Mouse (Mus musculus) cerebellum, adult 18-20 months (tissue): Measurements from ENCODE around the gene Pir.

Experiments
- DNase-seq, 2 experiments: peaks; one replicate each; pipeline ENCODE4 v3.0.0; 2021

The Pir gene

GRCm38 (mm10) chrX:164269285-164269761 lies at the start of gene Pir:
Gene Pir (plus strand): TSS chrX:164269371.
- peak; percentile 3 to 14 for DNase-seq

- peak in 1 of 2 experiments; percentile 2 for DNase-seq
Observed at GRCm38 (mm10) chrX:164221989-164222388, 47.2 kb upstream of the Pir start.

- no peak for DNase-seq
Observed at GRCm38 (mm10) chrX:164233380-164233779, 35.8 kb upstream of the Pir start.

GRCm38 (mm10) chrX:164245714-164246113 lies 23.5 kb upstream of the Pir start:
- DNase-seq: no peak

GRCm38 (mm10) chrX:164246722-164247121 lies 22.4 kb upstream of the Pir start:
- DNase-seq: no peak

GRCm38 (mm10) chrX:164256527-164256926 lies 12.6 kb upstream of the Pir start:
- DNase-seq: no peak

GRCm38 (mm10) chrX:164258057-164258456 lies 11.1 kb upstream of the Pir start, which contains the start of gene Bmx:
Gene Bmx (minus strand): TSS chrX:164258193.
- no peak for DNase-seq

- DNase-seq: no peak
Observed at GRCm38 (mm10) chrX:164258662-164259061, 10.5 kb upstream of the Pir start.

GRCm38 (mm10) chrX:164262286-164262685 lies 6.9 kb upstream of the Pir start:
- DNase-seq: no peak

GRCm38 (mm10) chrX:164264861-164265260 lies 4.3 kb upstream of the Pir start:
- DNase-seq: no peak

GRCm38 (mm10) chrX:164270603-164271002 lies 1.4 kb downstream of the Pir start:
- no peak for DNase-seq

- DNase-seq: no peak
Observed at GRCm38 (mm10) chrX:164275536-164275935, 6.4 kb downstream of the Pir start.

GRCm38 (mm10) chrX:164280918-164281647 lies 11.9 kb downstream of the Pir start:
- no peak for DNase-seq

- DNase-seq: no peak
Observed at GRCm38 (mm10) chrX:164283808-164284207, 14.6 kb downstream of the Pir start.

GRCm38 (mm10) chrX:164287077-164287476 lies 17.9 kb downstream of the Pir start:
- peak in 1 of 2 experiments; percentile 2 for DNase-seq

- no peak for DNase-seq
Observed at GRCm38 (mm10) chrX:164291147-164291546, 22.0 kb downstream of the Pir start.

- no peak for DNase-seq
Observed at GRCm38 (mm10) chrX:164306250-164306649, 37.1 kb downstream of the Pir start.

GRCm38 (mm10) chrX:164313876-164314275 lies 44.7 kb downstream of the Pir start:
- no peak for DNase-seq

- DNase-seq: no peak
Observed at GRCm38 (mm10) chrX:164318554-164318953, 49.4 kb downstream of the Pir start.

- no peak for DNase-seq
Observed at GRCm38 (mm10) chrX:164320031-164320430, 50.9 kb downstream of the Pir start.

- no peak for DNase-seq
Observed at GRCm38 (mm10) chrX:164322492-164322891, 53.3 kb downstream of the Pir start.

- no peak for DNase-seq
Observed at GRCm38 (mm10) chrX:164323391-164323913, 54.3 kb downstream of the Pir start.

- no peak for DNase-seq
Observed at GRCm38 (mm10) chrX:164330351-164330750, 61.2 kb downstream of the Pir start.

- no peak for DNase-seq
Observed at GRCm38 (mm10) chrX:164330766-164331165, 61.6 kb downstream of the Pir start.

- no peak for DNase-seq
Observed at GRCm38 (mm10) chrX:164338591-164338990, 69.4 kb downstream of the Pir start.
